Mouse (Mus musculus) activated CD4-positive, CD25-positive, alpha-beta regulatory T cell (primary cell): ENCODE results near the gene Gm26727. TPM values are rescaled to one million over a fixed set of nuclear protein-coding genes. Genes with fewer than 3 reads are reported as not detected.

Source experiments
- polyA plus RNA-seq, 2 experiments: library from polyadenylated mRNA; unstranded; fragments of 100-300 nt; shearing (Covaris generic); gene quantifications; one replicate each; pipeline ENCODE4 v1.2.1; 2017

The Gm26727 gene
- polyA plus RNA-seq: not detected

GRCm38 (mm10) chr2:67433081-67433480, at the start of gene Gm26727:
Gene Gm26727 (minus strand): TSS chr2:67433181.

GRCm38 (mm10) chr2:67445780-67446179, 12.8 kb upstream of the Gm26727 start, which contains the start of gene Xirp2:
Gene Xirp2 (plus strand): TSS chr2:67446002.

DNA sequence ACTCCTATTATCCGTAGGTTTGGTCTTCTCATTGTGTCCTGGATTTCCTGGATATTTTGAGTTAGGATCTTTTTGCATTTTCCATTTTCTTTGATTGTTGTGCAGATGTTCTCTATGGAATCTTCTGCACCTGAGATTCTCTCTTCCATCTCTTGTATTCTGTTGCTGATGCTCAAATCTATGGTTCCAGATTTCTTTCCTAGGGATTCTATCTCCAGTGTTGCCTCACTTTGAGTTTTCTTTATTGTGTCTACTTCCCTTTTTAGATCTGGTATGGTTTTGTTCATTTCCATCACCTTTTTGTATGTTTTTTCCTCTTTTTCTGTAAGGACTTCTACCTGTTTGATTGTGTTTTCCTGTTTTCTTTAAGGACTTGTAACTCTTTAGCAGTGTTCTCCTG, 19.6 kb downstream of the Gm26727 start, which contains the start of gene Gm21830:
Gene Gm21830, plus strand, starts transcription at position 301 of the 400 bp plus-strand sequence.

Other genes with a start within 250 kb of the Gm26727 start
- gene Gm21830, start 19.5 kb downstream of the Gm26727 start, polyA plus RNA-seq: not detected
- gene Xirp2, start 12.8 kb upstream of the Gm26727 start, polyA plus RNA-seq: under 1 TPM in 1 of 2 experiments, not detected in 1; 0.04 TPM
- under 1 TPM in 1 of 2 experiments, not detected in 1; 0.61 TPM for gene B3galt1, start 132.7 kb upstream of the Gm26727 start, polyA plus RNA-seq